Mouse (Mus musculus) ES-Bruce4 (cell line): ENCODE measurements at regions not wholly inside any gene's neighbourhood (a gene's known extent, or its start where the extent isn't known, plus 50 kb on each side); places are given as distances from the start of the nearest gene placed in this dataset.

Experiments used
- H3K27ac ChIP-seq: 2 replicates; pipeline ENCODE4 v1.5.1; 2012; ENCODE audit warnings: low read length, inconsistent platforms; ENCODE audit not compliant: insufficient read depth
- H3K27me3 ChIP-seq: 2 replicates; pipeline ENCODE4 v1.6.1; 2012; ENCODE audit warnings: mild to moderate bottlenecking, low read length, inconsistent platforms; ENCODE audit not compliant: control insufficient read depth, poor library complexity, insufficient read depth, severe bottlenecking
- H3K36me3 ChIP-seq: 2 replicates; pipeline ENCODE4 v1.6.1; 2012; ENCODE audit warnings: inconsistent platforms, mild to moderate bottlenecking, low read length, moderate library complexity; ENCODE audit not compliant: control insufficient read depth, poor library complexity, insufficient read depth, severe bottlenecking
- H3K4me1 ChIP-seq: one replicate; pipeline ENCODE4 v1.8.1; 2011; ENCODE audit warnings: low read length; ENCODE audit not compliant: control insufficient read depth, insufficient read depth
- H3K4me3 ChIP-seq: 2 replicates; pipeline ENCODE4 v1.5.1; 2011; ENCODE audit warnings: low read depth, mild to moderate bottlenecking, low read length
- H3K9ac ChIP-seq: 2 replicates; pipeline ENCODE4 v1.6.1; 2012; ENCODE audit warnings: low read depth, mild to moderate bottlenecking, inconsistent platforms; ENCODE audit not compliant: poor library complexity, severe bottlenecking
- H3K9me3 ChIP-seq: replicated peaks from 2 replicates; pipeline ENCODE4 v1.6.1; 2012; ENCODE audit warnings: mild to moderate bottlenecking, low read length, inconsistent platforms; ENCODE audit not compliant: control insufficient read depth, poor library complexity, insufficient read depth, severe bottlenecking
- CTCF ChIP-seq: IDR thresholded peaks from one replicate; pipeline ENCODE4 v1.8.1; 2011; ENCODE audit warnings: low read depth, low read length
- EP300 ChIP-seq: IDR thresholded peaks from 2 replicates; pipeline ENCODE4 v1.6.1; 2011; ENCODE audit warnings: low read depth, low read length; ENCODE audit not compliant: insufficient read depth
- POLR2A ChIP-seq: IDR thresholded peaks from one replicate; pipeline ENCODE4 v1.8.1; 2011; ENCODE audit warnings: low read length; ENCODE audit not compliant: insufficient read depth

GRCm38 (mm10) chr1:136710196-136710595 is 85.5 kb downstream of the Zfp281 start:
- TF ChIP-seq CTCF (peak; percentile 59), EP300 (no peak), POLR2A (no peak)
- Histone ChIP-seq H3K9ac (no peak overlapping the region), H3K9me3 (no peaks in the 10 kb centered on the region), H3K4me1 (peaks cover 2% of the 10 kb centered on the region), H3K4me3 (no peak overlapping the region), H3K36me3 (peaks cover 50% of the 10 kb centered on the region), H3K27ac (no peak overlapping the region), H3K27me3 (no peaks in the 10 kb centered on the region)

- TF ChIP-seq EP300 (no peak), CTCF (no peak), POLR2A (no peak)
- Histone ChIP-seq H3K9me3 (no peaks in the 10 kb centered on the region), H3K4me1 (peaks cover 2% of the 10 kb centered on the region), H3K4me3 (no peak overlapping the region), H3K9ac (no peak overlapping the region), H3K27ac (no peak overlapping the region), H3K27me3 (no peaks in the 10 kb centered on the region), H3K36me3 (peaks cover 49% of the 10 kb centered on the region)
These were observed 86.5 kb downstream of the Zfp281 start for GRCm38 (mm10) chr1:136711243-136711642.

- no peak overlapping the region for H3K4me3 ChIP-seq
- H3K27ac ChIP-seq = no peak overlapping the region
- H3K27me3 ChIP-seq = no peaks in the 10 kb centered on the region
- no peaks in the 10 kb centered on the region for H3K9me3 ChIP-seq
- no peaks in the 10 kb centered on the region for H3K4me1 ChIP-seq
- TF ChIP-seq EP300 = no peak
- no peak overlapping the region for H3K9ac ChIP-seq
- peaks cover 42% of the 10 kb centered on the region for H3K36me3 ChIP-seq
These were observed 89.4 kb downstream of the Zfp281 start for GRCm38 (mm10) chr1:136714077-136714476.

DNA sequence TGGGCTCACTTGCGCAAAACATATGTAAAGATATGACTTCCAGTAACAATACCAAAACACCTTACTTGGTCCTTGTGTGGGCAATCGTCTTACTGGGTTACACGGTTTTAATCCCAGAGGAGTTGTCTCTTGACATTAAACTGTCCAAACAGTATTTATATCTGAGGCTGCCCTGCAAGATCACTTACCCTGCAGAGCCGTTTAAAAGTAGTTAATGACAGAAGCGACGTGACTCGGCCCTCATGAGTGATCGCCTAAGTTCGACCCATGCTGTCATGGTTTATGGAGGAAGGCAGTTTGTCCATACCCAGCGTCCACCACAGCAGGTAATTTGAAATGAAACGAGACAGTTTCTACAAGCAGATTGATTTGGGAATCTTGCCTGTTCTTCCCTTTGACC is 90.3 kb downstream of the Zfp281 start:
- Histone ChIP-seq H3K27ac (no peak overlapping the region), H3K9me3 (no peaks in the 10 kb centered on the region), H3K4me1 (no peaks in the 10 kb centered on the region), H3K9ac (no peak overlapping the region), H3K36me3 (peaks cover 37% of the 10 kb centered on the region), H3K4me3 (no peak overlapping the region), H3K27me3 (no peaks in the 10 kb centered on the region)
- no peak for TF ChIP-seq EP300
- TF ChIP-seq POLR2A = no peak
- TF ChIP-seq CTCF = no peak

DNA sequence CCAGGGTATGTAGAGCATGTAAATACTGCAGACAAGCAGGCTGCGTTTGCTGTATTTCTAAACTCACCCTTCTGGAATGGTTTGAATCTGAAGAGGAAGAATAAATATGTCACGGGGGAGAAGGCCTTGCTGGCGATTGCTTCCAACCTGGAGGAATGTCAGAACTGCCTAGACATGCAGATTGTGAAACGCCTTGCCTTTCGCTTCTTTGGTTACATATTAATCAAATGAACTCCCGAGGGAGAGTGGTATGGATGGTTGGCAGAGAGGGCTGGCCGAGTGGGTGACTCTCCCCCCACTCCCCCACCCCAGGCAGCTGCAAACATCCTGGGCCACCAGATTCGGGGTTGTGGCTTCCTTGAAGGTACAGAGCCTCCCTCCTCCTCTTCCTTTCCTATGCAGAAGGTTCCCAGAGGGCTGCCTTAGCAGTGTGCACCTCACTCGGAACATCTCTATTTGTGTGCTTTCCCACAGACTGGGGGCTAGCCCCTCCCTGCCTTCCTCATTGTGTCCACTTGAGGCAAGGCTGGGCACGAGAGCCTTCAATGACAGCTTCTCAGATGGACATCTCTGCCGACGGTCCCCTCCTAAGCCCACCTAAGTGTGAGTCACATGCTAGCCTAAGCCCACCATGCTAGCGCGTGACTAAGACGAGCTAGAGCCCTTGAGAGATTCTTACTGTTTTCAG is 93.3 kb downstream of the Zfp281 start:
- H3K27ac ChIP-seq = no peak overlapping the region
- no peak overlapping the region for H3K9ac ChIP-seq
- no peak overlapping the region for H3K4me3 ChIP-seq
- peaks cover 32% of the 10 kb centered on the region for H3K36me3 ChIP-seq
- H3K9me3 ChIP-seq = no peaks in the 10 kb centered on the region
- TF ChIP-seq EP300 (no peak), CTCF (no peak), POLR2A (no peak)
- H3K4me1 ChIP-seq = no peaks in the 10 kb centered on the region
- no peaks in the 10 kb centered on the region for H3K27me3 ChIP-seq

- no peak overlapping the region for H3K4me3 ChIP-seq
- no peak overlapping the region for H3K9ac ChIP-seq
- H3K27ac ChIP-seq = no peak overlapping the region
- no peak for TF ChIP-seq EP300
- no peak for TF ChIP-seq POLR2A
- no peak for TF ChIP-seq CTCF
- peaks cover 10% of the 10 kb centered on the region for H3K36me3 ChIP-seq
- H3K27me3 ChIP-seq = no peaks in the 10 kb centered on the region
- peaks cover 6% of the 10 kb centered on the region for H3K4me1 ChIP-seq
- H3K9me3 ChIP-seq = no peaks in the 10 kb centered on the region
These were observed 99.2 kb downstream of the Zfp281 start for GRCm38 (mm10) chr1:136723839-136724443.
